ENCODE assay signal across 8 mouse cellular contexts in the genomic region with DNA sequence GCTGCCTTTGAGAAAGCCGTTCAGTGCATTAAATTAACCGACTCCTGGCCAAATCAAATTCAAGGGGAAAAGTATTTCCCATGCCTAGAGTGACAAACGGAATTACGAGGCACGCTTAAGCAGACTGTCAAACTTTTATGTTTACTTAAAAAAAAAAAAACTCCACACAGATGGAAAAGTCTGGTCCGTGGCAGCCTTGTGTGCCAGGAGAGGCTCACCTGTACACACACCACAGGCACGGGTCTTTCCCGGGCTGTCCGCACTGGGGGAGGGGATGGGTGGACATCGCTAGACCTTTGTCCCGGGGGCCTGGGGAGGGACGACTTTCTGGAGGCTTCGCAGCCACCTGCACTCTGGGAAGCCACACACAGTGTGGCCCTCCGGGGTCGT. TPM values are rescaled to one million over a fixed set of nuclear protein-coding genes. Genes with fewer than 3 reads are reported as not detected.
DNase-seq lines count a peak whose midpoint lies in the region; ATAC-seq lines count a peak whose summit lies in the region.

No protein-coding gene starts in this region.

- peak overlapping the region; percentile 99 for H3K9ac ChIP-seq in lung, embryonic 15.5 days
- H3K9ac ChIP-seq in embryonic facial prominence, embryonic 12.5 days = peak overlapping the region; percentile 100
- H3K9ac ChIP-seq in kidney, embryonic 14.5 days (ENCODE audit: low read depth, low read length) = peak overlapping the region; percentile 100

- peaks cover 29% of the 10 kb centered on the region for H3K4me1 ChIP-seq in lung, embryonic 15.5 days
- peaks cover 23% of the 10 kb centered on the region for H3K4me1 ChIP-seq in embryonic facial prominence, embryonic 12.5 days
- peaks cover 13% of the 10 kb centered on the region; the same call in 1 of the 2 replicates for H3K4me1 ChIP-seq in kidney, embryonic 14.5 days (ENCODE audit: control insufficient read depth, insufficient read depth, low read length)

- H3K27ac ChIP-seq in lung, embryonic 15.5 days = peak overlapping the region; percentile 98
- peak overlapping the region; percentile 99 for H3K27ac ChIP-seq in embryonic facial prominence, embryonic 12.5 days
- H3K27ac ChIP-seq in kidney, embryonic 14.5 days (ENCODE audit: low read depth, low read length) = peak overlapping the region; percentile 96

- peak; percentile 28 for ATAC-seq in lung, embryonic 15.5 days (ENCODE audit: borderline replicate concordance, extremely low read depth, low FRiP score, low TSS enrichment)
- ATAC-seq in embryonic facial prominence, embryonic 12.5 days (ENCODE audit: insufficient number of reproducible peaks, insufficient read depth, low FRiP score, low TSS enrichment) = no peak; the same call in 1 of the 2 replicates
- peak; percentile 61 for ATAC-seq in kidney, embryonic 14.5 days (ENCODE audit: low FRiP score, low TSS enrichment)
- ATAC-seq in monocyte, adult 5-6 weeks (replicated peaks; ENCODE audit: insufficient number of reproducible peaks, low FRiP score, low TSS enrichment, poor library complexity, severe bottlenecking) = peak; percentile 11; the same call in 1 of the 2 replicates
- ATAC-seq in cerebellum, adult (ENCODE audit: insufficient number of reproducible peaks, low FRiP score, low TSS enrichment) = no peak

- no peaks in the 10 kb centered on the region for H3K36me3 ChIP-seq in lung, embryonic 15.5 days
- H3K36me3 ChIP-seq in embryonic facial prominence, embryonic 12.5 days = no peaks in the 10 kb centered on the region
- H3K36me3 ChIP-seq in kidney, embryonic 14.5 days (ENCODE audit: control insufficient read depth, insufficient read depth, low read length) = no peaks in the 10 kb centered on the region; the same call in 1 of the 2 replicates

- H3K4me2 ChIP-seq in lung, embryonic 15.5 days = peak overlapping the region; percentile 96
- H3K4me2 ChIP-seq in embryonic facial prominence, embryonic 12.5 days (replicated peaks) = peak overlapping the region; percentile 96
- H3K4me2 ChIP-seq in kidney, embryonic 14.5 days (replicated peaks; ENCODE audit: low read depth, low read length) = peak overlapping the region; percentile 99

- under 1% methylated on average over 15 of the region's 15 CpGs for WGBS in lung, embryonic 15.5 days
- WGBS in embryonic facial prominence, embryonic 12.5 days = under 1% methylated on average over 15 of the region's 15 CpGs
- WGBS in kidney, embryonic 14.5 days = 0% methylated on average over 15 of the region's 15 CpGs

- no peaks in the 10 kb centered on the region for H3K27me3 ChIP-seq in lung, embryonic 15.5 days
- H3K27me3 ChIP-seq in embryonic facial prominence, embryonic 12.5 days = no peaks in the 10 kb centered on the region
- no peaks in the 10 kb centered on the region for H3K27me3 ChIP-seq in kidney, embryonic 14.5 days (ENCODE audit: control insufficient read depth, insufficient read depth, low read length)

- DNase-seq in lung, postnatal 25 days (ENCODE audit: low spot score) = no peak
- DNase-seq in right cerebral cortex, adult 18-20 months = no peak
- no peak for DNase-seq in urinary bladder, adult 18-20 months (ENCODE audit: low spot score in 2 of 2)

- H3K9me3 ChIP-seq in lung, embryonic 15.5 days = no peaks in the 10 kb centered on the region
- H3K9me3 ChIP-seq in embryonic facial prominence, embryonic 12.5 days = no peaks in the 10 kb centered on the region
- peaks cover 2% of the 10 kb centered on the region; the same call in 1 of the 2 replicates for H3K9me3 ChIP-seq in kidney, embryonic 14.5 days (ENCODE audit: control insufficient read depth, low read length)

- H3K4me3 ChIP-seq in lung, embryonic 15.5 days = peak overlapping the region; percentile 89
- H3K4me3 ChIP-seq in embryonic facial prominence, embryonic 12.5 days = peak overlapping the region; percentile 85
- H3K4me3 ChIP-seq in kidney, embryonic 14.5 days (ENCODE audit: low read length) = peak overlapping the region; percentile 84

RNA-seq across cellular contexts. Expression of a gene that starts 0.6 kb away (rescaled TPM):
- polyA plus RNA-seq in lung, embryonic 15.5 days (2015; fragmentation: Nextera tagmentation; extraction: Ambion mirVana) = 10.3 and 12.9 TPM in 2 replicates
- polyA plus RNA-seq in embryonic facial prominence, embryonic 12.5 days (2016; fragmentation: Nextera tagmentation; extraction: Ambion mirVana) = 14.7 and 16.5 TPM in 2 replicates
- polyA plus RNA-seq in kidney, embryonic 14.5 days (2014; fragmentation: Nextera tagmentation; extraction: Ambion mirVana) = 10.2 and 16.2 TPM in 2 replicates
- 6.7 to 16.8 TPM (median 7.3 TPM) in 3 replicates for total RNA-seq in monocyte, adult 5-6 weeks (2017)

RNA-seq across cellular contexts. Expression of a gene that starts 31.2 kb away (rescaled TPM):
- 75.2 and 76.2 TPM in 2 replicates for polyA plus RNA-seq in lung, embryonic 15.5 days (2015; fragmentation: Nextera tagmentation; extraction: Ambion mirVana)
- polyA plus RNA-seq in embryonic facial prominence, embryonic 12.5 days (2016; fragmentation: Nextera tagmentation; extraction: Ambion mirVana) = 20.7 and 22.1 TPM in 2 replicates
- polyA plus RNA-seq in kidney, embryonic 14.5 days (2014; fragmentation: Nextera tagmentation; extraction: Ambion mirVana) = 31.5 and 44.6 TPM in 2 replicates
- total RNA-seq in monocyte, adult 5-6 weeks (2017) = 1.5 to 2.3 TPM (median 1.8 TPM) in 3 replicates

RNA-seq across cellular contexts. Expression of a gene that starts 57.9 kb away (rescaled TPM):
- polyA plus RNA-seq in lung, embryonic 15.5 days (2015; fragmentation: Nextera tagmentation; extraction: Ambion mirVana) = not detected in 2 replicates
- 0.05 and 0.06 TPM in 2 replicates for polyA plus RNA-seq in embryonic facial prominence, embryonic 12.5 days (2016; fragmentation: Nextera tagmentation; extraction: Ambion mirVana)
- not detected in 2 replicates for polyA plus RNA-seq in kidney, embryonic 14.5 days (2014; fragmentation: Nextera tagmentation; extraction: Ambion mirVana)
- not detected in 3 replicates for total RNA-seq in monocyte, adult 5-6 weeks (2017)

Comparison
In these comparisons a context has a peak if more than half of its experiments do, and no peak if none do; other contexts are left out.
1. ATAC-seq: peak in lung, embryonic 15.5 days (single experiment), kidney, embryonic 14.5 days (single experiment) and monocyte, adult 5-6 weeks (single experiment); none in embryonic facial prominence, embryonic 12.5 days (single experiment) and cerebellum, adult (single experiment).
2. Peak in every context shown above with its lines, with median percentiles within 50 percentile points of each other: H3K27ac ChIP-seq, H3K4me2 ChIP-seq, H3K4me3 ChIP-seq and H3K9ac ChIP-seq.